ENCODE assay signal across 24 mouse cellular contexts in genomic region chrX:52544623-52545022, GRCm38 (mm10).
"Had no signal": no experiment of that assay in that cellular context is flagged by ENCODE, and none has a peak within 500 bp of the region (broad histone marks: within the 10 kb centered on the region; RNA-seq: fewer than 3 reads in every experiment).

No protein-coding gene starts in this region.

- H3K4me1 ChIP-seq: heart, embryonic 10.5 days; hindbrain, embryonic 12.5 days; liver, embryonic 13.5 days had no signal

- H3K27ac ChIP-seq: heart, embryonic 10.5 days; hindbrain, embryonic 10.5 days; hindbrain, embryonic 12.5 days; hindbrain, embryonic 14.5 days; layer of hippocampus, adult 2 months; left cerebral cortex, adult 2 months; limb, embryonic 13.5 days; liver, embryonic 13.5 days had no signal

- ATAC-seq: hindbrain, embryonic 16.5 days; inflammation-experienced regulatory T-cells, adult 6 months; intestine, embryonic 16.5 days had no signal

- H3K9me3 ChIP-seq: heart, embryonic 10.5 days; heart, embryonic 12.5 days; hindbrain, embryonic 10.5 days; hindbrain, embryonic 12.5 days; limb, embryonic 13.5 days; liver, embryonic 13.5 days had no signal

- H3K4me3 ChIP-seq: heart, embryonic 10.5 days; heart, embryonic 12.5 days; hindbrain, embryonic 10.5 days; hindbrain, embryonic 12.5 days; layer of hippocampus, adult 2 months; left cerebral cortex, adult 2 months; limb, embryonic 13.5 days; liver, embryonic 13.5 days had no signal

- H3K27me3 ChIP-seq: heart, embryonic 12.5 days; hindbrain, embryonic 12.5 days; limb, embryonic 13.5 days; liver, embryonic 13.5 days had no signal

- DNase-seq: gastrocnemius, postnatal 10 days; gastrocnemius, postnatal 25 days; heart, adult 18-20 months; heart, postnatal 10 days; heart, postnatal 4 days; kidney, adult 18-20 months; kidney, adult 8-10 months; kidney, postnatal 10 days; kidney, postnatal 25 days; kidney, postnatal 4 days; liver; liver, embryonic 13.5 days had no signal

- H3K36me3 ChIP-seq: heart, embryonic 12.5 days; hindbrain, embryonic 10.5 days; hindbrain, embryonic 12.5 days; limb, embryonic 13.5 days; liver, embryonic 13.5 days had no signal

- H3K4me2 ChIP-seq: heart, embryonic 12.5 days; hindbrain, embryonic 12.5 days; hindbrain, embryonic 14.5 days; limb, embryonic 13.5 days; liver, embryonic 11.5 days; liver, embryonic 13.5 days had no signal

- H3K9ac ChIP-seq: heart, embryonic 12.5 days; hindbrain, embryonic 12.5 days; hindbrain, embryonic 14.5 days; limb, embryonic 13.5 days; liver, embryonic 13.5 days had no signal
